Mouse (Mus musculus): ENCODE measurements around the gene Mxi1. TPM values are rescaled to one million over a fixed set of nuclear protein-coding genes. Genes with fewer than 3 reads are reported as not detected.

Gene Mxi1
- polyA plus RNA-seq, 1 experiment from 2014 or later = 31.0 TPM

DNA sequence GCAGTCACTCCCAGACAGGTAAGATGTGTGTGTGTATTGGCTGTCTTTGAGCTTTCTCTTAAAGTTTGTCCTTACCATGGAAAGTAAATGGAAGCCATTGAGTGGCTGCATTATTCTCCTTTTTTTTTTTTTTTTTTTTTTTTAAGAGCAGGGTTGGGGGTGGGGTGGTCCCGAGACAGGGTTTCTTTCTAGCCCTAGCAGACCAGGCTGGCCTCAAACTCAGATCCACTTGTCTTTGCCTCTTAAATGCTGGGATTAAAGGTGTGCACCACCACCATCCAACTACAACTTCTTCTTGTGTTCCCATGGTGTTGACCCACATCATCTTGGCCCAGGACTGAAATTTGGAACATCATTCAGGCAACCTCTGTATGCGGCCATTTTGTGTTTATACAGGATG, 63.3 kb downstream of the Mxi1 start:
- Histone ChIP-seq H3K4me1 (replicated peaks) (peaks cover 8% of the 10 kb centered on the region), H3K4me3 (replicated peaks) (no peak overlapping the region), H3K27me3 (no peaks in the 10 kb centered on the region), H3K9me3 (replicated peaks) (no peaks in the 10 kb centered on the region), H3K9ac (no peak overlapping the region), H3K4me2 (no peak overlapping the region), H3K36me3 (peaks cover 65% of the 10 kb centered on the region), H3K27ac (no peak overlapping the region; the same call in 1 of the 2 replicates)
- no peak for DNase-seq
- no peak for ATAC-seq (ENCODE audit: low read depth)
- 88% methylated on average over 2 of the region's 2 CpGs for WGBS (ENCODE audit: insufficient replicate concordance)

DNA sequence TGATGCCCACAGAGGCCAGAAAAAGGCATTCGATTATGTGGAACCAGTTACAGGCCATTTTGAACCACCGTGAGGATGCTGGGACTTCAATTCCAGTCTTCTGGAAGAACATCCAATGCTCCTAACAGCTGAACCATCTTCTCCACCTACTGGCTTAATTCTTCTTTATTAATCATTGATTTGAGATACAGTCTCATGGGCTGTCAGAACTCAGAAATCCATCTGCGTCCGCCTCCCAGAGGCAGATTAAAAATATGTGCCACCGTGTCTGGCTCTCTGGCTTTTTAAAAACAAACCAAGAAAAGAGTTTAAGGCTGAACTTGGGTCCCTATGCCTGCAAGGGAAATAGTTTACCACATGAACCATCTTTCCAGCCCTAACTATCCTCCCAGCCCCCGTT, 65.0 kb downstream of the Mxi1 start:
- no peak overlapping the region for H3K4me3 ChIP-seq (replicated peaks)
- H3K9me3 ChIP-seq (replicated peaks) = no peaks in the 10 kb centered on the region
- no peaks in the 10 kb centered on the region for H3K4me1 ChIP-seq (replicated peaks)
- H3K27ac ChIP-seq = no peak overlapping the region
- H3K27me3 ChIP-seq = no peaks in the 10 kb centered on the region
- no peak for ATAC-seq (ENCODE audit: low read depth)
- H3K4me2 ChIP-seq = no peak overlapping the region
- H3K9ac ChIP-seq = no peak overlapping the region
- no peak for DNase-seq
- WGBS (ENCODE audit: insufficient replicate concordance) = 85% methylated on average over 6 of the region's 6 CpGs
- H3K36me3 ChIP-seq = peaks cover 72% of the 10 kb centered on the region

DNA sequence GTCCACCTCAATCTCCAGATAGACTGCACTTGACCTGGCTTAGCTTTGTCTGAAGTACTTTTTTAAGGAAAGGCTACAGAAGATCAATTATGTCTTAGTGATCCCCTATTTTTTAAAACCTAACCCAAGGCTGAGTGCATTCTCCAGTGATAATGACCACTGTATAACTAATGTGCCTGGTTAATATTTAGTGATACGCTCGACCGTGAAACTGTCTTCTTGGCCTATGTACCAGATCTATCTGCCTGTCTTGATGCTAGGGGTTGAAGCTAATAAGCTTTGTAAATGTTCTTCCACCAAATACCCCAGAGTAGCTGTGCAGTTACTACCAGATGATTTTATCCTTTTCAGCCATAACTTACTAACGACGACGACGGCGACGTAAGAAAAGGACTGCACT, 65.5 kb downstream of the Mxi1 start:
- peaks cover 76% of the 10 kb centered on the region for H3K36me3 ChIP-seq
- WGBS (ENCODE audit: insufficient replicate concordance) = 90% methylated on average over 9 of the region's 9 CpGs

DNA sequence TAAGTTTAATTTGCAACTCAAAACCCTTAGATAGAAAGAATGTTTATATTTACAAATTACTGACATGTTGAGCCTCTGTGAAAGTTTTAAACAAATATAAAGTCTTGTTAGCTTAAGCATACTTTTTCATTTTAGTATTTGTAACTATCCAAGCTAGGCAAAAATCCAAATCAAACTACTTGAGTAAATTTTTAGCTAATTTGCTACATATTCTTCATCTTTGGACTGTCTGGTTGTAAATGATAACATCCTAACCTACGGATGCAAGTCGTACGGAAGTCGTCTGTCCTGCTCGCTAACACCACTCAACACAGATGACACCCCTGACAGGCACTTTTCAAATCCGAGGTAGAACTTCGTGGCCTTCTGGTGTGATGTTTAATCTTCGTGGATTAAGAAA, 67.3 kb downstream of the Mxi1 start:
- Histone ChIP-seq H3K9ac (no peak overlapping the region), H3K9me3 (replicated peaks) (no peaks in the 10 kb centered on the region), H3K4me2 (no peak overlapping the region), H3K27me3 (no peaks in the 10 kb centered on the region), H3K27ac (no peak overlapping the region), H3K36me3 (peaks cover 78% of the 10 kb centered on the region), H3K4me3 (replicated peaks) (no peak overlapping the region), H3K4me1 (replicated peaks) (no peaks in the 10 kb centered on the region)
- 74% methylated on average over 8 of the region's 8 CpGs for WGBS (ENCODE audit: insufficient replicate concordance)
- ATAC-seq (ENCODE audit: low read depth) (no peak), DNase-seq (no peak)

More for the DNA sequence above, 65.5 kb downstream of the Mxi1 start:
- no peak overlapping the region for H3K9ac ChIP-seq
- H3K4me2 ChIP-seq = no peak overlapping the region
- no peak overlapping the region for H3K4me3 ChIP-seq (replicated peaks)
- no peaks in the 10 kb centered on the region for H3K9me3 ChIP-seq (replicated peaks)
- no peak overlapping the region for H3K27ac ChIP-seq
- ATAC-seq (ENCODE audit: low read depth) = no peak
- H3K4me1 ChIP-seq (replicated peaks) = no peaks in the 10 kb centered on the region
- no peak for DNase-seq
- no peaks in the 10 kb centered on the region for H3K27me3 ChIP-seq

DNA sequence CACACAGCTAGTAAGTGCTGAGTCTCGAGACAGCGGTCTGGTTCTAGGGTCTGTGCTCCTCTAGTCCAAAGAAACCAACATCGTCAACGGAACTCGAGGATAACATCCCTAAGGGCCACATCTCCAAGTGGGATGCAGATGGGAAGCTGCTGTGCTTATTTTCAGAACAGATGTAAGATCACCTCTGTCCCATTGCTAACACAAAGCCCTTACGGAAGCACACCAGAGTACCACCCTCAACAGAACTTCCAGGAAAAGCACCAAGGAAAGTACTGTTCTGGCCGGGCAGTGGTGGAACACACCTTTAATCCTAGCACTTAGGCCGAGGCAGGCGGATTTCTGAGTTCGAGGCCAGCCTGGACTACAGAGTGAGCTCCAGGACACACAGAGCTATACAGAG, 68.1 kb downstream of the Mxi1 start:
- DNase-seq = no peak
- peaks cover 79% of the 10 kb centered on the region for H3K36me3 ChIP-seq
- H3K9me3 ChIP-seq (replicated peaks) = no peaks in the 10 kb centered on the region
- no peak overlapping the region for H3K4me2 ChIP-seq
- H3K9ac ChIP-seq = no peak overlapping the region
- H3K27me3 ChIP-seq = no peaks in the 10 kb centered on the region
- no peak overlapping the region for H3K27ac ChIP-seq
- no peaks in the 10 kb centered on the region; the same call in 1 of the 2 replicates for H3K4me1 ChIP-seq (replicated peaks)
- no peak overlapping the region for H3K4me3 ChIP-seq (replicated peaks)
- ATAC-seq (ENCODE audit: low read depth) = no peak
- 88% methylated on average over 10 of the region's 10 CpGs for WGBS (ENCODE audit: insufficient replicate concordance)

DNA sequence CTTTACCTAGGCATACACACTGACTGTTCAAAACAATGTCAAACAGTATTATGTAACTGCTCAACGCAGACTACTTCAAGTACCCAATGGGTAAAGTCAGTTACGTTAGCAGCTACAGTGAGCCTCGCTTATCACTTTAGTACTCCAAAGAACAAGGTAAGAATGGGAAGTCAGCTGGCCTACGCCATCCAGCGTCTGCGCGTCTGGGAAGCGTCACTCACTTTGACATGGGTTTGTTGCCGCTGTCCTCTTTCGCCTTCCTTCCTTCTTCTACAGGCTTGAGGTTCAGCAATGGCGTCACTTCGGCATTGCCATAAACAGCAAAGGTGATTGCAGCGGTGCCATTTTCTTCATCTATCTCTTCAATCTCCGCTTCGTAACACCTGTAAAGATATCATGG, 73.0 kb downstream of the Mxi1 start:
- 90% methylated on average over 15 of the region's 15 CpGs for WGBS (ENCODE audit: insufficient replicate concordance)
- Histone ChIP-seq H3K27me3 (no peaks in the 10 kb centered on the region), H3K36me3 (peaks cover 86% of the 10 kb centered on the region), H3K4me1 (replicated peaks) (peaks cover 19% of the 10 kb centered on the region), H3K4me3 (replicated peaks) (no peak overlapping the region), H3K9me3 (replicated peaks) (no peaks in the 10 kb centered on the region), H3K27ac (no peak overlapping the region), H3K9ac (no peak overlapping the region), H3K4me2 (no peak overlapping the region)
- no peak for ATAC-seq (ENCODE audit: low read depth)
- DNase-seq = no peak

DNA sequence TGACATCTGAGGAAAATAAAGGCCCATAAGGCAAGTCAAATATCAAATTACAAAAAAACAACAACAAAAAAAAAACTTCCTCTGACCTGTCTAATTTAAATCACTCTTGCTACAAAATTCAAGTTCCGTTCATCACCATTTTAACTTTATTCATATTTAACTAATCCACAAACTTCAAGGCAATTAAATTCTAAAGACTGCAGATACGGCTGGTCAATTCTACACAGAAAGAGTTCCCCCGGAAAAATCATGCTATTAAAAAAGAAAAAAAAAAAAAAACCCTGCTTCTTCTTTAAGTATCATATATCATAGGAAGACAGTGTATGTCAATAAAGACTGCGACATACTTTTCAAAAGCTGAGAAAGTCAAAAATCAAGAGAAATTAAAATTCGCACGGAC, 79.1 kb downstream of the Mxi1 start:
- H3K27me3 ChIP-seq = no peaks in the 10 kb centered on the region
- 13% methylated on average over 6 of the region's 6 CpGs for WGBS (ENCODE audit: insufficient replicate concordance)
- no peak for DNase-seq
- H3K4me3 ChIP-seq (replicated peaks) = peak overlapping the region; percentile 99
- peaks cover 40% of the 10 kb centered on the region for H3K36me3 ChIP-seq
- H3K27ac ChIP-seq = peak overlapping the region; percentile 95
- H3K9ac ChIP-seq = peak overlapping the region; percentile 99
- peak overlapping the region; percentile 83 for H3K4me2 ChIP-seq
- no peaks in the 10 kb centered on the region for H3K9me3 ChIP-seq (replicated peaks)
- peaks cover 49% of the 10 kb centered on the region for H3K4me1 ChIP-seq (replicated peaks)
- ATAC-seq (ENCODE audit: low read depth) = no peak

DNA sequence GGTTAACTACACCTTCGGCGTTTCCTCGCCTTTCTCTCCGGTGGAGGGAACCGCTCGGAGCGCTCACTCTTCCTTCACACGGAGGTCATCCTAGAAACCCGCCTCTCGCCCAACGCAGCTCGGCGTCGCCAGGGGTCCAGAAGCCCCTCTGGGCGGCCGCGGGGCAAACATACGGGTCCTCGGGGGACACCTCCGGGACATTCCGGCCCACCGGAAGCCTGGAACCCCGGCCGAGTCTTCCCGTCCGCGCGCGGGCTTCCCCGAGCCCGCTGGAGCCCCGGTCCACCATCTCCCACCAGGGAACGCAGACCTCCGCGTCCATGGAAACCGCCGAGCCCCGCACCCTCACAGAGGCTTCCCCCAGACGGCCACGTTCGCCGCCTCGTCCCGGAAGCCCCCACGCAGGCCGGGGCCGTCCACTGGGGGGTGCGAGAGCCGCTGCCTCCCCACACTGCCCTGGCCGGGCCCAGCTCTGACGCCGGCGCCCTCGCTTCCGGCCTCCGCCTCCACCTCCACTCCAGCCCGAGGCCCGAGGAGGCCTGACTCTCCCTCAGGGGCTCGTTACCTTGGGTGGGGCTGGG, 79.6 kb downstream of the Mxi1 start:
- peak overlapping the region; percentile 99 for H3K9ac ChIP-seq
- H3K27ac ChIP-seq = peak overlapping the region; percentile 95
- peak overlapping the region; percentile 99 for H3K4me3 ChIP-seq (replicated peaks)
- ATAC-seq (ENCODE audit: low read depth) (peak; percentile 80), DNase-seq (no peak)
- no peaks in the 10 kb centered on the region for H3K27me3 ChIP-seq
- H3K4me2 ChIP-seq = peak overlapping the region; percentile 83
- peaks cover 35% of the 10 kb centered on the region for H3K36me3 ChIP-seq
- peaks cover 54% of the 10 kb centered on the region for H3K4me1 ChIP-seq (replicated peaks)
- WGBS (ENCODE audit: insufficient replicate concordance) = under 1% methylated on average over 57 of the region's 59 CpGs
- H3K9me3 ChIP-seq (replicated peaks) = no peaks in the 10 kb centered on the region

DNA sequence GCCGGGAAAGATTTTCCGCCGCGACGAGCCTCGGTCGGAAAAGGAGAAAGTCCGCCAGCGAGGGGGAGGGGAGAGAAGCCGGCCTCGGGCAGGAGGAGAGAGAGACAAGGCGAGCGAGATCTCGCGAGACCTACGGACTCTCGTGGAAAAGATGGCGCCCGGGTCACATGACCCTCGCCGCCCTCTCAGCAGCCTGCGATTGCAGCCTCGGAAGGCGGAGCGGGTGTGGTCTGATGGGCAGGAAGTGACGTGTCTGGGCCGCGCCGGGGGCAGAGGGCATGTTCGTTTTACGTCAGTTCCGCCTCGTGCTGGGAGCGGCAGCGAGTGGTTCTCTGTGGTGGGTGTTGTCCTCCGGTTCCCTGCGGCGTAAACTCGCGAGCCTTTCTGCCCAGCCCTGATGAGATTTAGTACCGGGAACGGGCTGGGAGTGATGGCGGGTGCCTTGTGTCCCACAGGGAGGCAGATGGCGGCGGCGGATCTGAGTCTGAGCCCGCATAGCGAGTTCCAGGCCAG, 80.2 kb downstream of the Mxi1 start, which contains the start of gene Smndc1:
Gene Smndc1 (minus strand): TSS at position 84 of the 513 bp plus-strand sequence.
- peaks cover 33% of the 10 kb centered on the region for H3K36me3 ChIP-seq
- H3K4me3 ChIP-seq (replicated peaks) = peak within 1 kb of the TSS; percentile 99
- peak within 1 kb of the TSS; percentile 83 for H3K4me2 ChIP-seq
- ATAC-seq (ENCODE audit: low read depth) (peak; percentile 96), DNase-seq (peak; percentile 99)
- H3K4me1 ChIP-seq (replicated peaks) = peaks cover 56% of the 10 kb centered on the region
- H3K9ac ChIP-seq = peak within 1 kb of the TSS; percentile 99
- WGBS (ENCODE audit: insufficient replicate concordance) = under 1% methylated on average over 48 of the region's 48 CpGs
- H3K27ac ChIP-seq = peak within 1 kb of the TSS; percentile 95
- no peaks in the 10 kb centered on the region for H3K27me3 ChIP-seq
- no peaks in the 10 kb centered on the region for H3K9me3 ChIP-seq (replicated peaks)

DNA sequence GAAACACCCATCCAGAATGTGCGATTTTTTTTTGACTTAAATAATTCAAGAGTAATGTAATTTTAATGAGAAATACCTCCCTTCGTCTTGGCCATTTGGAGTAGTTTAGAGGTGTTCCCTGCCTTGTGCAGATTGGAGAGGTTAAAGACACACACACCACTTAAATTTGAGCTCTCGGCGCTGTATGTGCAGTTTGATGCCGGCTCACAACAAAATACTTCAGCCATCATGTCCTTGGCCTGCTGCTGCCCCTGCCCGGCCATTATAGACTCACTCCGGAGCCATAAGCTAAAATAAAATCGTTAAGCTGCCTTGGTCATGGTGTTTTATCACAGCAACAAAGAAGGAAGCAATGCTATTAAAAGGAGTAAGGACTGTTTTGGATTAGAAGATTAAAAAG, 81.1 kb downstream of the Mxi1 start:
- Histone ChIP-seq H3K4me2 (peak overlapping the region; percentile 82), H3K27me3 (no peaks in the 10 kb centered on the region), H3K9ac (peak overlapping the region; percentile 77), H3K9me3 (replicated peaks) (no peaks in the 10 kb centered on the region), H3K4me1 (replicated peaks) (peaks cover 54% of the 10 kb centered on the region), H3K36me3 (peaks cover 24% of the 10 kb centered on the region), H3K27ac (peak overlapping the region; percentile 91), H3K4me3 (replicated peaks) (peak overlapping the region; percentile 99)
- WGBS (ENCODE audit: insufficient replicate concordance) = 35% methylated on average over 8 of the region's 8 CpGs
- no peak for ATAC-seq (ENCODE audit: low read depth)
- no peak for DNase-seq

DNA sequence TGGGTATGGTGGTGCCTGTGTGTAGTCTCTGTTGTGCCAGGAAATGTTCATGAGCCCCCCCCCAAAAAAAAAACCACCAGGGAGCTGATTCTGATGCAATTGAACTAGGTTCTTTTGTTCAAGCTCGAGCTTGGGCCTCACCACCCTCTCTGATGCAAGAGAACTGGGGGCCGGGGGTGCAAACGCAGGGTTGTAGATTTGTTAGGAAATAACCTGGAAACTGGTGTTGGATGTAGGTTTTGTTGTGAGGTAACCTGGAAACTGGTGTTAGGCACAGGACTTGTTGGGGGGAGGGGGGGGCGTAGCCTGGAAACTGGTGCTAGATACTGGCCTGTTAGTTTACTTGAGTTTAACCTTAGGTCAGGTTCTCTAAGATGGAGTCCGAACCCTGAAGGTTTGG, 81.5 kb downstream of the Mxi1 start:
- ATAC-seq (ENCODE audit: low read depth) (no peak), DNase-seq (no peak)
- 73% methylated on average over 5 of the region's 5 CpGs for whole genome bisulfite sequencing (ENCODE audit: insufficient replicate concordance)
- Histone ChIP-seq H3K9ac (peak overlapping the region; percentile 77), H3K4me3 (replicated peaks) (peak overlapping the region; percentile 99), H3K4me1 (replicated peaks) (peaks cover 52% of the 10 kb centered on the region), H3K4me2 (peak overlapping the region; percentile 82), H3K27me3 (no peaks in the 10 kb centered on the region), H3K9me3 (replicated peaks) (no peaks in the 10 kb centered on the region), H3K27ac (peak overlapping the region; percentile 91), H3K36me3 (peaks cover 22% of the 10 kb centered on the region)

DNA sequence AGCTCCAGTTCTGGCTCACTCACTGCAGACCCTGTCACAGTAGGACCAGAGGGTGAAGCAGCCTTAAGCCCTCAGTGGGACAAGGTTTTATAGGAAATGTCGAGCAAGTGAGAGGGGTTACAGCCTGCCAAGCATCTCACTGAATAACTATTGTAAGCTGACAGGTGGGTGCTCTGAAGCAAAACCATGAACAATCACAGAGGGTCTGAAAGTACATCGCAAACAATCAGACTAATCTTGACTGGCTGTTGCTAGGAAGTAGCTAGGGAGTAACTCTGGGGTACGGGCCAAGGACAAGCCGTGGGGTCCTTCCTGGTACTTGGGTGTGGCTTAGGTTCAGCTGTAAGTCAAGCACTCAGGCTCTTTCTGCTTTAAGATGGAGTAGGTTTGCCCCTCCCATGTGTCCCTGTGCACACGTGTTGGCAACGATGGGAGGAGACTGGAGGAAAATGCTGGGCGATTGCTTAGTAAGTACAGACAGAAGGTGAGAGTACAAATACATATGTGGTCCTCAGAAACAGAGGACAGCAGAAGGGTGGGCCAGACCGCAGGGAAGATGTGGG, 82.5 kb downstream of the Mxi1 start:
- WGBS (ENCODE audit: insufficient replicate concordance) = 62% methylated on average over 8 of the region's 8 CpGs
- no peak for ATAC-seq (ENCODE audit: low read depth)
- H3K9ac ChIP-seq = no peak overlapping the region

More for the DNA sequence above, 82.5 kb downstream of the Mxi1 start:
- no peak overlapping the region for H3K4me2 ChIP-seq
- no peak for DNase-seq
- no peak overlapping the region for H3K27ac ChIP-seq
- no peak overlapping the region for H3K4me3 ChIP-seq (replicated peaks)
- no peaks in the 10 kb centered on the region for H3K27me3 ChIP-seq
- no peaks in the 10 kb centered on the region for H3K9me3 ChIP-seq (replicated peaks)
- peaks cover 41% of the 10 kb centered on the region for H3K4me1 ChIP-seq (replicated peaks)
- H3K36me3 ChIP-seq = peaks cover 11% of the 10 kb centered on the region
